Mouse (Mus musculus): ENCODE data around the gene Ccdc73. TPM values are rescaled to one million over a fixed set of nuclear protein-coding genes. Genes with fewer than 3 reads are reported as not detected.
A peak's percentile ranks its signal among the peaks of the same experiment; 100 is the strongest.
"Not testable (repeated sequence)": the region's sequence is repeated elsewhere in the genome, so short reads cannot be mapped to it uniquely, and the experiment has no call there.

Ccdc73 gene
- 1 to 10 TPM; 3.7 to 5.3 TPM for total RNA-seq (2021)
- long read RNA-seq, experiment 1, partial matches to known transcripts, result 0 of 2 reads
- long read RNA-seq, experiment 1, other reads (novel, unspliced or antisense), result 0 of 2 reads
- long read RNA-seq, experiment 2, partial matches to known transcripts, result 0 of 5 reads
- long read RNA-seq, experiment 2, other reads (novel, unspliced or antisense), result 1 of 5 reads

DNA sequence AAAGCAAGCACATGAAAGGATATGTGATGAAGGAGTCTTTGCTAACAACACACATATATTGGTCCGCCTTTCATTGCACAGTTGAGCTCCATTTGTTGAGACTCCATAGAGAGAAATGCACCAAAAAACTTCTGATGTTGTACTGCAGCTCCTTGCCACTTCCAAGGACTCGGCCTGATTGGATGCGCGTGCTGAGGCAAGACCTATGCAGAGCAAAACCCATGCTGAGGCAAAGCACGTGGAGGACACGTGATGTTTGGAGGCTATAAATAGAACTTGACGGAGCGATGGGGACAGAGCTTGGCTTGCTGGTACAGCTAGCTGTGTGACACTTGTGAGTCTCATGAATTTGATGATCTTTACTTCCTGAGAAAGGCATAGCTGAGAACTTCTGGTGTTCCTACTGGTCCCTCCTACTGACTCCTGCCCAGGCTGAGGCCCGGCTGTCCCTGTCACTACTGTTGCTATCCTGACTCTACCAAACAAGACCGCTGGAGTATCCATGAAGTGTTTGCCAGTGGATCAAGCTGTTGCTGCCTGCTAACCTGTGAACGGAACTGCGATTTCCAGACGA is at the start of gene Ccdc73:
TSS of gene Ccdc73 (plus strand) at position 524 of the 574 bp plus-strand sequence.
- DNase-seq, result no peak

- DNase-seq, result not testable (repeated sequence)
Measured at GRCm38 (mm10) chr2:104818763-104819162, 48.8 kb upstream of the Ccdc73 start.

- no peak for DNase-seq
Measured at GRCm38 (mm10) chr2:104826191-104826590, 41.4 kb upstream of the Ccdc73 start.

GRCm38 (mm10) chr2:104832486-104832885 is 35.1 kb upstream of the Ccdc73 start:
- DNase-seq, result no peak

DNA sequence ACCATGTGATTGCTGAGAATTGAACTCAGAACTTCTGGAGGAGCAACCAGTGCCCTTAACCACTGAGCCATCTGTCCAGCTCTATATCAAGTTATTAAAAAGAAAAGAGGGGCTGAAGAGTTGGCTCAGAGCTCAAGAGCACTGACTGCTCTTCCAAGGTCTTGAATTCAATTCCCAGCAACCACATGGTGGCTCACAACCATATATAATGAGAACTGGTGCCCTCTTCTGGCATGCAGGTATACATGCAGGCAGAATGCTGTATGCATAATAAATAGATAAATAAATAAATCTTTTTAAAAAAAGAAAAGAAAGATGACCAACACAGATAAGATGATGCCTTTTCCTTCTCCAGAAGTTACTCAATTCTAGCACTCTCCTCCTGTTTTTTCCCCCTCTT is 26.6 kb upstream of the Ccdc73 start:
- no peak for DNase-seq

- no peak for DNase-seq
Measured at GRCm38 (mm10) chr2:104841736-104842135, 25.9 kb upstream of the Ccdc73 start.

GRCm38 (mm10) chr2:104842559-104842958 is 25.0 kb upstream of the Ccdc73 start:
- no peak for DNase-seq

GRCm38 (mm10) chr2:104846638-104847414 is 20.8 kb upstream of the Ccdc73 start:
- no peak for DNase-seq

- DNase-seq, result peak; percentile 40 to 56
Measured at GRCm38 (mm10) chr2:104847645-104848044, 20.0 kb upstream of the Ccdc73 start.

- DNase-seq, result peak in 1 of 2 experiments; percentile 6
Measured at GRCm38 (mm10) chr2:104848235-104849161, 19.1 kb upstream of the Ccdc73 start.

- DNase-seq, result peak; percentile 88 to 92
Measured at GRCm38 (mm10) chr2:104849276-104849990, 18.2 kb upstream of the Ccdc73 start, which contains the start of gene Prrg4. Gene Prrg4 (minus strand): TSS chr2:104849876.

DNA sequence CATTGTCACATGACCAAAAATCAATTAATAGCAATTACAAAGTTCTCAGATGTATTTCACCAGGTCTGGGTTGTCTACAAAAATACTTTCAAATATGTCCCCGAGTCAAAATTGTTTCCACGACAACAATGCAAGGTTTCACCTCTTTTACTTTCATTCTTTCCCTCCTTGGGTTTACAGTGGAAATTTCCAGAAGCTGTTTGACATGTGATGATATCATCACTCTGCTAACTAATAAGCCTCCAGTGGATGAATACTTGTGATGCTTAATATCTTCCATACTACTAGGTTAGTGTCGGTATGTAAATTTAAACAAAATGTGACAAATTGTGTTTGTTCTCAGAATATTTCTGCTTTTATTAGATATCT is 17.6 kb upstream of the Ccdc73 start:
- DNase-seq, result peak in 1 of 2 experiments; percentile 4

DNA sequence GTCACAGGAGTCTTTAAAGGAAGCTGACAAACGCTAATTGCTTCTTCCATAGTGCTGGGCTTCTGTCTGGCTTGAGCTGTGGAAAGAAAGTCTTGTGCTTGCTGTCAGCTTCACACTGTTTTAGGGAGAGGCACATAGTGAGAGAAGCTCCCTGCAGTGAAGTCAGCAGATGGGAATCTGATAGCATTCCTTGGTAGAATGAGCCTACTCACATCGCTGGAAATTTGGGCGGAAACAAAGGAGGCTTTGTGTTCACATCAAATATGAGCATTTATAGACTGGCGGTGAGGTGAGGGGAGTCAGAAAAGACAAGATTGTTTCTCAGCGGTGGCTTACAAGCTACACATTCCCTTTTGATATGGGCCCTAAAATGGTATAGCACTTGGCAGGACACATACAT is 15.9 kb upstream of the Ccdc73 start:
- DNase-seq, result no peak

GRCm38 (mm10) chr2:104852546-104852945 is 15.1 kb upstream of the Ccdc73 start:
- no peak for DNase-seq

DNA sequence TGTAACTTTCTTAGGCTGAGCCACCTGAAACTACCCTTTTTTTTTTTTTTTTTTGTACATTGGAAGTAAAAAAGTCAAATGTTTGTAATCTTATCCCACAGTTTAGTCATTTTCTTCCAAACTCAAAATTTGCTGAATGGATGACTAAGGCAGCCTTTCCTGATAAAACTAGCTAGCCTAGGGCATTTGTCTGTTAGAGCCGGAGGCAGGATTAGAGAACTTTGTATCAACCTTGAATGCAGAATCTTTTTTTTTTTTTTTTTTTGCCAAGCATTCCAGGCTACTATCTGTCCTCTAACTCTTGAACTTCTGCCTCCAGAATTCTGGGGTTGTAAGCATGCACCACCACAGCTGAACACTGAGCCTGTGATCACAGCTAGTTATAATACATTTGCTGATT is 12.8 kb upstream of the Ccdc73 start:
- DNase-seq, result peak in 1 of 2 experiments; percentile 6

GRCm38 (mm10) chr2:104855732-104856131 is 11.9 kb upstream of the Ccdc73 start:
- DNase-seq, result peak in 1 of 2 experiments; percentile 47

- no peak for DNase-seq
Measured at GRCm38 (mm10) chr2:104856218-104856617, 11.4 kb upstream of the Ccdc73 start.

DNA sequence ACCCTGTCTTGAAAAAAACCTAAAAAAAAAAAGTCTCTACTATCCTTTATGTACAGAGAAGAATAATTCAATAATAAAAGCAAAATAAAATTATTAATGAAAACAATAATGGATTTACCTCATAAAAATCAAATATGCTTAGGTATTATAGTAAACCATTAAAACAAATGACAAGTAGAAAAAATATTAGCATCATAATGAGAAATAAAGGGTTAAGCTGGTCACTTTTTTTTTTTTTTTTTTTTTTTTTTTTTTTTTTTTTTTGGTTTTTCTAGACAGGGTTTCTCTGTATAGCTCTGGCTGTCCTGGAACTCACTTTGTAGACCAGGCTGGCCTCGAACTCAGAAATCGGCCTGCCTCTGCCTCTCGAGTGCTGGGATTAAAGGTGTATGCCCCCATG is 9.5 kb upstream of the Ccdc73 start:
- DNase-seq, result not testable (repeated sequence)

DNA sequence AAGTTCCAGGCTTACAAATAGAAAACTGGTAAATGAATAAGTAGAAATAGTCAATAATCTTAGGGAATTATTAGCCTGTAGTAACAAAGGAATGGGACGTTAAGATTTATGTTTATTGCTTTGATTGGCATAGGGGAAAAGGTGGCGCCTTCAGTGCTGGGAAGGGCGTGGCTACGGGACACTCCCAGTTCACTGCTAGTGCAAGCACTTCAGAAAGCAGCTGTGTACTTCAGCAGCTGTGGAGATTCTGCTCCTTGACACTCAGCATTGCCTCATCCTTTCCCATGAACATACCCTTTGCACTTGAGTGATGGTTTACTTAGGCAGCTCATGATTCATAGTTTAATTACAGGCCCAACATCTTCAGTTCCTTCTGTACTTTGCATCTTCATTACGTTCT is 8.5 kb upstream of the Ccdc73 start:
- no peak for DNase-seq

DNA sequence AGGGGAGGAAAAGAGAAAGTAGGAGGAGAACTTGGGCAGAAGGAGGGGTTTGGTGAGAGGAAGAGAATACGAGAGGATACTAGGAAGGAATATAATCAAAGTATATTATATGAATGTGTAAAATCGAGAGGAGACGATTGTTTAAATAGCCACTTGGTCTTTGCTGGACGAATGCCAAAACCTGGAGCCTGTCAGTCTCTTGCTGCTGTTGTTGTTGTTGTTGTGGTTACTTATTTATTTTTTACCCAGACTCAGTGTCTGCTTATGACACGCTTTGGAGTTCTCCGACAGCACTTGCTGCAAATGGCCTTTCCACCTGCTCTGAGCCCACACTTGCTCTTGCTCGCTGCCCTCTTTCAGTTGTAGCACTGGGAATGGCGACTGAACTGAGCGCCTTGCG is 7.2 kb upstream of the Ccdc73 start:
- no peak for DNase-seq

DNA sequence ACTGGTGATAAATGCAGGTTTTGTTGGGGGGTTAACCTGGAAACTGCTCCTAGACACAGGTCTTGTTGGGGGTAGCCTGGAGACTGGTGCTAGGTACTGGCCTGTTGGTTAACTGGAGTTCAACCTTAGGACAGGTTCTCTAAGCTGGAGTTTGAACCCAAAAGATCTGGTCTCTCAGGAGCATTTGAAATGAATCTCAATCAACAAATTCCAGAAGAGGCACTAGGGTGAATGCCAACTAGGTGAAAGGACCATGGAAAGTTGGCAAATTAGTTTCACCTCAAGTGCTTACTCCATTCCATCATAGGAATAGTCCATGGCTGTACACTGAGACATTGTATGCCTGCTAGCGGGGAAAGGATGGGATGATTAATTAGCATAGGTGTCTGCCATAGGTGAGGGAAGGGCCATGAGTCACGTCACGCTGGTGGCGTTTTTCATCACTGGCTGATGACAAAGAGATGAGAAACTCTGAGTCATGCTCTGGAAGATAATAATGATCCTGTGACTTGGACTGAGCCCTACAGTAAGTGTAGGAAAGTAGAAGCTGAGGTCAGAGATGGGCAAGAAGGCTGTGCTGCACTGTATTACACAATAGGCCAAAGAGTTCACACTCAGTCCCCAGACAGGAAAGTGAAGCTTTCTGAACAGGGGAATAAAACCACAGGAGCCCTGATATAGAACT is 3.3 kb upstream of the Ccdc73 start:
- DNase-seq, result peak; percentile 21 to 43
